Mouse (Mus musculus) liver, adult 2 months (tissue): ENCODE measurements around the gene Alox5.

ENCODE experiments used
- CTCF ChIP-seq: fragments of 200-500 bp; IDR thresholded peaks from 2 replicates; pipeline ENCODE4 v1.5.1; 2011; ENCODE audit warnings: low read depth, low read length, control low read depth
- POLR2A ChIP-seq: fragments of 200-500 bp; IDR thresholded peaks from 2 replicates; pipeline ENCODE4 v1.6.1; 2011; ENCODE audit warnings: low read length, control low read depth; ENCODE audit not compliant: insufficient read depth; ENCODE audit errors: extremely low read depth

DNA sequence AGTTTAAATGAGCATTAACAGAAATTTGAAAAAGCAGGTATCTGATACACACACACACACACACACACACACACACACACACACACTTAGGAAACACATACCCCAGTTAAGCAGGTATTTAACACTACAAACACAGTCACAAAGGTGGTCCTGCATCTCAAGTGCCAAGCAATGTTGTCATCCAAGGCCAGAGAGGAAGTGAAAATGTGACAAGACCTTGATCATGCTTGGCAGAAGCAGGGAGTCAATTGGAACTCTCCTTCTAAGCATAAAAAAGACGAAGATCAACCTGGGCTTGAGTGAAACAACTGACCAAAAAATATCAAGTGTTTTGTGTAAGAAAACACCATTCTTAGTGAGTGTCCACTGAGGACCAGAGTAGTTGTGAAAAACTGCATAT is 35.0 kb upstream of the Alox5 start:
- TF ChIP-seq CTCF (no peak), POLR2A (no peak)
